Comparison of ENCODE assay signal across 8 mouse cellular contexts in genomic region chr5:77807726-77808125, GRCm38 (mm10).
DNase-seq lines count a peak whose midpoint lies in the region; ATAC-seq lines count a peak whose summit lies in the region.

No protein-coding gene starts in this region.

- no peaks in the 10 kb centered on the region for H3K9me3 ChIP-seq in heart, embryonic 11.5 days (replicated peaks; ENCODE audit: control insufficient read depth, low read length)
- no peaks in the 10 kb centered on the region for H3K9me3 ChIP-seq in midbrain, embryonic 15.5 days

- peak; percentile 7 for DNase-seq in heart, adult 8-10 months (ENCODE audit: low spot score)
- peak; percentile 67 for DNase-seq in Muller cell, postnatal 12 days (ENCODE audit: inconsistent ontology term)
- peak; percentile 66 to 79 for DNase-seq in cerebellum, postnatal 4 days (ENCODE audit: low spot score in 2 of 2)
- peak; percentile 51 to 69 for DNase-seq in heart, postnatal 14 days
- DNase-seq in left cerebral cortex, adult 11 months (ENCODE audit: low spot score), result peak; percentile 56

- no peaks in the 10 kb centered on the region for H3K4me1 ChIP-seq in heart, embryonic 11.5 days (ENCODE audit: control insufficient read depth, insufficient read depth, low read length)
- H3K4me1 ChIP-seq in midbrain, embryonic 15.5 days, result peaks cover 20% of the 10 kb centered on the region

- no peaks in the 10 kb centered on the region for H3K36me3 ChIP-seq in heart, embryonic 11.5 days (ENCODE audit: control insufficient read depth, insufficient read depth, low read length)
- no peaks in the 10 kb centered on the region for H3K36me3 ChIP-seq in midbrain, embryonic 15.5 days (replicated peaks)

- intact Hi-C loops in heart, postnatal 14 days (cut with DNase I), result no loop called here

- no peak for ATAC-seq in heart, embryonic 11.5 days (replicated peaks; ENCODE audit: insufficient number of reproducible peaks, low FRiP score, low TSS enrichment)
- ATAC-seq in midbrain, embryonic 15.5 days (replicated peaks), result 0 out of 2 replicates have a peak, but pooled peaks have one; percentile 1
- no peak for ATAC-seq in monocyte, adult 5-6 weeks (replicated peaks; ENCODE audit: insufficient number of reproducible peaks, low FRiP score, low TSS enrichment, poor library complexity, severe bottlenecking)

- no peak overlapping the region for H3K4me3 ChIP-seq in heart, embryonic 11.5 days (ENCODE audit: low read depth, low read length)
- no peak overlapping the region for H3K4me3 ChIP-seq in midbrain, embryonic 15.5 days

- no peaks in the 10 kb centered on the region for H3K27me3 ChIP-seq in heart, embryonic 11.5 days (ENCODE audit: control insufficient read depth, insufficient read depth, low read length)
- no peaks in the 10 kb centered on the region for H3K27me3 ChIP-seq in midbrain, embryonic 15.5 days (replicated peaks)

- H3K4me2 ChIP-seq in heart, embryonic 11.5 days, result no peak overlapping the region
- H3K4me2 ChIP-seq in midbrain, embryonic 15.5 days, result no peak overlapping the region

- no peak overlapping the region for H3K27ac ChIP-seq in heart, embryonic 11.5 days (ENCODE audit: low read depth, low read length)
- no peak overlapping the region for H3K27ac ChIP-seq in midbrain, embryonic 15.5 days

- H3K9ac ChIP-seq in heart, embryonic 11.5 days (ENCODE audit: low read depth, low read length), result no peak overlapping the region
- H3K9ac ChIP-seq in midbrain, embryonic 15.5 days, result no peak overlapping the region

- 31% methylated on average over 3 of the region's 3 CpGs for WGBS in heart, embryonic 11.5 days (ENCODE audit: insufficient replicate concordance)
- WGBS in midbrain, embryonic 15.5 days, result 31% methylated on average over 3 of the region's 3 CpGs

Comparison
In these comparisons a context has a peak if more than half of its experiments do, and no peak if none do; other contexts are left out.
1. DNase-seq: peak in every context shown above with its lines; median percentile 72 in cerebellum, postnatal 4 days; 67 in Muller cell, postnatal 12 days; 60 in heart, postnatal 14 days; 56 in left cerebral cortex, adult 11 months; 7 in heart, adult 8-10 months.